Mouse (Mus musculus) liver, embryonic 15.5 days (tissue): ENCODE data around the gene Fam89a. TPM values are rescaled to one million over a fixed set of nuclear protein-coding genes. Genes with fewer than 3 reads are reported as not detected.

Experiments
- ATAC-seq: fragments of 200-750 bp; cut with Nextera tagmentation; 2 replicates; pipeline ENCODE4 v1.8.0; 2017; ENCODE audit warnings: moderate number of reproducible peaks, mild to moderate bottlenecking, moderate library complexity; ENCODE audit not compliant: insufficient read depth
- H3K27ac ChIP-seq: fragments of 300-500 bp; sonication (generic); replicated peaks from 2 replicates; pipeline ENCODE4 v1.5.1; 2015; ENCODE audit warnings: mild to moderate bottlenecking, inconsistent platforms
- H3K27me3 ChIP-seq: fragments of 300-500 bp; sonication (generic); 2 replicates; pipeline ENCODE4 v1.6.1; 2015; ENCODE audit warnings: mild to moderate bottlenecking, inconsistent platforms
- H3K36me3 ChIP-seq: fragments of 300-500 bp; sonication (generic); replicated peaks from 2 replicates; pipeline ENCODE4 v1.6.1; 2015; ENCODE audit warnings: moderate library complexity, mild to moderate bottlenecking, inconsistent platforms
- H3K4me1 ChIP-seq: fragments of 300-500 bp; sonication (generic); replicated peaks from 2 replicates; pipeline ENCODE4 v1.6.1; 2015; ENCODE audit warnings: inconsistent platforms
- H3K4me2 ChIP-seq: fragments of 300-500 bp; sonication (generic); 2 replicates; pipeline ENCODE4 v1.6.1; 2015; ENCODE audit warnings: moderate library complexity, mild to moderate bottlenecking, inconsistent platforms
- H3K4me3 ChIP-seq: fragments of 300-500 bp; sonication (generic); replicated peaks from 2 replicates; pipeline ENCODE4 v1.5.1; 2015; ENCODE audit warnings: mild to moderate bottlenecking, inconsistent platforms
- H3K9ac ChIP-seq: fragments of 300-500 bp; sonication (generic); 2 replicates; pipeline ENCODE4 v1.6.1; 2015; ENCODE audit warnings: moderate library complexity, mild to moderate bottlenecking, inconsistent platforms
- H3K9me3 ChIP-seq: fragments of 300-500 bp; sonication (generic); replicated peaks from 2 replicates; pipeline ENCODE4 v1.6.1; 2016; ENCODE audit warnings: inconsistent platforms
- WGBS: fragments of 180-500 bp; shearing (Covaris S2); methylation state at CpG from one replicate; pipeline ENCODE4 v1.1.7; 2015; ENCODE audit warnings: mixed read lengths; ENCODE audit not compliant: insufficient replicate concordance; 5-methylcytosine and 5-hydroxymethylcytosine counted together
- polyA plus RNA-seq: library from polyadenylated mRNA; unstranded; fragments of >200 nt; fragmentation: Nextera tagmentation; extraction: Ambion mirVana; gene quantifications from 2 replicates; pipeline ENCODE4 v1.2.1, GENCODE M21; 2015

Gene Fam89a
- polyA plus RNA-seq, 1 experiment from 2014 or later: 2.7 TPM

- H3K9ac ChIP-seq: no peak overlapping the region
- no peak for ATAC-seq
- no peak overlapping the region for H3K4me3 ChIP-seq
- peak overlapping the region; percentile 71; the same call in 1 of the 2 replicates for H3K4me2 ChIP-seq
- H3K27me3 ChIP-seq: peaks cover 67% of the 10 kb centered on the region
- H3K9me3 ChIP-seq: no peaks in the 10 kb centered on the region
- H3K27ac ChIP-seq: no peak overlapping the region
- WGBS: 32% methylated on average over 21 of the region's 21 CpGs
- H3K4me1 ChIP-seq: peaks cover 36% of the 10 kb centered on the region
- no peaks in the 10 kb centered on the region for H3K36me3 ChIP-seq
Observed at GRCm38 (mm10) chr8:124752325-124752862, 762 bp upstream of the Fam89a start.

- H3K36me3 ChIP-seq: no peaks in the 10 kb centered on the region
- H3K9me3 ChIP-seq: no peaks in the 10 kb centered on the region
- H3K4me1 ChIP-seq: peaks cover 42% of the 10 kb centered on the region
- H3K4me3 ChIP-seq: peak overlapping the region; percentile 59
- WGBS: 1% methylated on average over 31 of the region's 31 CpGs
- H3K9ac ChIP-seq: no peak overlapping the region
- peak overlapping the region; percentile 71 for H3K4me2 ChIP-seq
- no peak overlapping the region for H3K27ac ChIP-seq
- no peak for ATAC-seq
- peaks cover 67% of the 10 kb centered on the region for H3K27me3 ChIP-seq
Observed at GRCm38 (mm10) chr8:124751191-124751590, 441 bp downstream of the Fam89a start.

- Histone ChIP-seq H3K9ac (no peak overlapping the region), H3K27ac (no peak overlapping the region), H3K27me3 (peaks cover 31% of the 10 kb centered on the region), H3K4me3 (no peak overlapping the region), H3K36me3 (no peaks in the 10 kb centered on the region), H3K9me3 (no peaks in the 10 kb centered on the region), H3K4me1 (peaks cover 42% of the 10 kb centered on the region), H3K4me2 (no peak overlapping the region)
- WGBS: 62% methylated on average over 13 of the region's 13 CpGs
- no peak for ATAC-seq
Observed at GRCm38 (mm10) chr8:124746661-124747060, 5.0 kb downstream of the Fam89a start.

GRCm38 (mm10) chr8:124739268-124739667 lies 12.4 kb downstream of the Fam89a start:
- no peaks in the 10 kb centered on the region for H3K9me3 ChIP-seq

GRCm38 (mm10) chr8:124735371-124735911 lies 16.2 kb downstream of the Fam89a start:
- H3K36me3 ChIP-seq: peaks cover 46% of the 10 kb centered on the region
- no peak for ATAC-seq
- H3K9ac ChIP-seq: no peak overlapping the region
- H3K27me3 ChIP-seq: no peaks in the 10 kb centered on the region
- no peak overlapping the region for H3K27ac ChIP-seq
- no peak overlapping the region for H3K4me3 ChIP-seq
- no peak overlapping the region for H3K4me2 ChIP-seq
- H3K4me1 ChIP-seq: no peaks in the 10 kb centered on the region
- no peaks in the 10 kb centered on the region for H3K9me3 ChIP-seq
- 42% methylated on average over 3 of the region's 3 CpGs for WGBS

More at GRCm38 (mm10) chr8:124739268-124739667, 12.4 kb downstream of the Fam89a start:
- no peaks in the 10 kb centered on the region for H3K27me3 ChIP-seq
- no peak overlapping the region for H3K27ac ChIP-seq
- H3K36me3 ChIP-seq: peaks cover 9% of the 10 kb centered on the region
- no peak overlapping the region for H3K9ac ChIP-seq
- ATAC-seq: no peak
- peaks cover 14% of the 10 kb centered on the region for H3K4me1 ChIP-seq
- H3K4me3 ChIP-seq: no peak overlapping the region
- WGBS: 46% methylated on average over 1 of the region's 1 CpGs
- no peak overlapping the region for H3K4me2 ChIP-seq

GRCm38 (mm10) chr8:124732828-124733227 lies 18.8 kb downstream of the Fam89a start:
- no peak overlapping the region for H3K4me3 ChIP-seq
- no peak overlapping the region for H3K9ac ChIP-seq
- H3K27me3 ChIP-seq: no peaks in the 10 kb centered on the region
- 0 out of 2 replicates have a peak, but pooled peaks have one; percentile 5 for ATAC-seq
- no peak overlapping the region for H3K27ac ChIP-seq
- no peak overlapping the region for H3K4me2 ChIP-seq
- 57% methylated on average over 8 of the region's 8 CpGs for WGBS
- no peaks in the 10 kb centered on the region for H3K4me1 ChIP-seq
- H3K36me3 ChIP-seq: peaks cover 64% of the 10 kb centered on the region
- no peaks in the 10 kb centered on the region for H3K9me3 ChIP-seq

GRCm38 (mm10) chr8:124724301-124724700 lies 27.3 kb downstream of the Fam89a start:
- Histone ChIP-seq H3K27me3 (no peaks in the 10 kb centered on the region), H3K4me1 (peaks cover 31% of the 10 kb centered on the region), H3K36me3 (peaks cover 21% of the 10 kb centered on the region; the same call in 1 of the 2 replicates), H3K4me3 (no peak overlapping the region), H3K4me2 (no peak overlapping the region), H3K9me3 (no peaks in the 10 kb centered on the region), H3K27ac (no peak overlapping the region), H3K9ac (no peak overlapping the region)
- no peak for ATAC-seq
- 78% methylated on average over 7 of the region's 7 CpGs for WGBS

- peak; percentile 99 for ATAC-seq
- Histone ChIP-seq H3K9ac (peak within 1 kb of the TSS; percentile 92), H3K9me3 (no peaks in the 10 kb centered on the region), H3K27ac (peak within 1 kb of the TSS; percentile 64), H3K4me2 (peak within 1 kb of the TSS; percentile 95), H3K4me3 (peak within 1 kb of the TSS; percentile 92), H3K27me3 (no peaks in the 10 kb centered on the region), H3K36me3 (peaks cover 12% of the 10 kb centered on the region; the same call in 1 of the 2 replicates), H3K4me1 (peaks cover 31% of the 10 kb centered on the region)
- WGBS: under 1% methylated on average over 59 of the region's 59 CpGs
Observed at GRCm38 (mm10) chr8:124721862-124722515, 29.6 kb downstream of the Fam89a start, which contains the start of the genes Ttc13 and Arv1. Ttc13 (minus strand) TSS chr8:124721983. Arv1 (plus strand) TSS chr8:124722139.

GRCm38 (mm10) chr8:124720938-124721861 lies 30.4 kb downstream of the Fam89a start:
- Histone ChIP-seq H3K9ac (peak overlapping the region; percentile 92), H3K27ac (peak overlapping the region; percentile 41), H3K4me1 (peaks cover 35% of the 10 kb centered on the region), H3K27me3 (no peaks in the 10 kb centered on the region), H3K4me3 (peak overlapping the region; percentile 92), H3K36me3 (peaks cover 6% of the 10 kb centered on the region; the same call in 1 of the 2 replicates), H3K9me3 (no peaks in the 10 kb centered on the region), H3K4me2 (peak overlapping the region; percentile 91)
- peak; percentile 40 for ATAC-seq
- WGBS: 2% methylated on average over 31 of the region's 31 CpGs

GRCm38 (mm10) chr8:124720133-124720532 lies 31.5 kb downstream of the Fam89a start:
- H3K4me1 ChIP-seq: peaks cover 38% of the 10 kb centered on the region
- no peaks in the 10 kb centered on the region for H3K9me3 ChIP-seq
- 0 out of 2 replicates have a peak, but pooled peaks cover 3% of the 10 kb centered on the region for H3K36me3 ChIP-seq
- H3K9ac ChIP-seq: no peak overlapping the region
- H3K4me2 ChIP-seq: peak overlapping the region; percentile 91; the same call in 1 of the 2 replicates
- ATAC-seq: no peak
- WGBS: 77% methylated on average over 7 of the region's 7 CpGs
- no peaks in the 10 kb centered on the region for H3K27me3 ChIP-seq
- peak overlapping the region; percentile 92; the same call in 1 of the 2 replicates for H3K4me3 ChIP-seq
- no peak overlapping the region for H3K27ac ChIP-seq
